Mouse (Mus musculus) gastrocnemius, postnatal 14 days (tissue): Measurements from ENCODE around the gene Tfdp1. TPM values are rescaled to one million over a fixed set of nuclear protein-coding genes. Genes with fewer than 3 reads are reported as not detected.
A peak's percentile ranks its signal among the peaks of the same experiment; 100 is the strongest.
"Not testable (repeated sequence)": the region's sequence is repeated elsewhere in the genome, so short reads cannot be mapped to it uniquely, and the experiment has no call there.

Experiments used
- DNase-seq: peaks from one replicate; pipeline ENCODE4 v3.0.0; 2021; ENCODE audit warnings: mixed read lengths
- intact Hi-C: fragments of 180-260 bp; cut with DNase I; formaldehyde crosslinking; loops from one replicate; pipeline ENCODE4 v1.15.1; 2025; ENCODE audit warnings: low total_unique reads
- long read RNA-seq, 2 experiments: library from polyadenylated mRNA; stranded (forward); transcript quantifications; one replicate each; pipeline ENCODE4 v2.0.0; 2021
- total RNA-seq, 2 experiments: library from RNA; stranded (reverse); gene quantifications; 2 replicates each; pipeline ENCODE4 v1.2.3; 2021

The Tfdp1 gene
- total RNA-seq = 10 to 100 TPM; 38.3 to 39.1 TPM
- long read RNA-seq, experiment 1, transcript Tfdp1-204 (12 exons, 2,511 nt) = major isoform, 14 of 57 reads
- long read RNA-seq, experiment 1, partial matches to known transcripts = 2 of 57 reads
- long read RNA-seq, experiment 1, other reads (novel, unspliced or antisense) = 34 of 57 reads
- long read RNA-seq, experiment 2, transcript Tfdp1-204 (12 exons, 2,511 nt) = major isoform, 10 of 68 reads
- long read RNA-seq, experiment 2, partial matches to known transcripts = 8 of 68 reads
- long read RNA-seq, experiment 2, other reads (novel, unspliced or antisense) = 44 of 68 reads

DNA sequence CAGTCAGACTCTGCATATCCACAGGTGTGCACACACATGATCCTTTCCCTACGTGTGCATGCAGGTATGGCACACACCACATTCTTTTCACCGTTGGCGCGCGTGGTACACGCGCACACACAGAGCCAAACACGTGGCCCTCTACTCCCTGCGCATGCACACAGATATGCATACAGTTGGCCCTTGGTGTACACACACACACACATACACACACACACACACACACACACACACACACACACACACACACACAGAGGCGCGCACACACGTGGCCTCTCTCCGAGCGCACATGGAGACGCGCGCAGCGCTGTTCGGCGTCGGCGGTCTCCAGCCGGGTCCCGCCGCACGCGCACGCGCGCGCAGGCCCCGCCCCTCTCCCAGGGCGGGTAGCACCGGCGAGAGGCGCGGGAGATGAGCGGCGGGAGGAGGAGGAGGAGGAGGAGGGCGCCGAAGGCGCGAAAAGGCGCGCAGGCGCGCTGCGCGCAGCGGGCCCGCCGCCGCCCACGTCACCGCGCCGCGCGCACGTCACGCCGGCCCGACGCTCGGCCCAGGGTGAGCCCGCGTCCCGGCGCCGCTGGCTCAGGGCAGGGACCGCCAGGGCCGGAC lies at the start of gene Tfdp1:
Gene Tfdp1, plus strand, starts transcription at position 497 of the 606 bp plus-strand sequence.
- intact Hi-C loops = no loop called here
- peak; percentile 76 for DNase-seq

DNA sequence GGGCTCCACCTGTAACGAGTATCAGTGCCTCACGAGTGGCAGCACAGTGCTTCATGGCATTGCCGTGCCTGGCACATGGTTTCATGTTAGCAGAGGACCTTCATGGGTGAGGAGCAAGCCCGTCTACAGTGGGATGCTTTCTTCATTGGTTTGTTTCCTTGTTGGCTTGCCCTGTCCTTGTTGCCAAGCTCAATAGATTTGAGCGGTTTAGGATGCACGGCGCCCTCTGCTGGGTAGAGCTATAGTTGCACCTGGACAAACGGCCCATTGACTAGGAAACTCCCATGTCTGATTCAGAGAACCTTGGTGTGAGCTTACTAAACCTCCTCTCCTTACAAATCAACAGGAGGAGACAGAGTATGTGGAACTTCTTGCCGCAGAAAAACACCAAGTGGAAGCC lies 46.2 kb upstream of the Tfdp1 start:
- DNase-seq = peak; percentile 70
- intact Hi-C loops = no loop called here

DNA sequence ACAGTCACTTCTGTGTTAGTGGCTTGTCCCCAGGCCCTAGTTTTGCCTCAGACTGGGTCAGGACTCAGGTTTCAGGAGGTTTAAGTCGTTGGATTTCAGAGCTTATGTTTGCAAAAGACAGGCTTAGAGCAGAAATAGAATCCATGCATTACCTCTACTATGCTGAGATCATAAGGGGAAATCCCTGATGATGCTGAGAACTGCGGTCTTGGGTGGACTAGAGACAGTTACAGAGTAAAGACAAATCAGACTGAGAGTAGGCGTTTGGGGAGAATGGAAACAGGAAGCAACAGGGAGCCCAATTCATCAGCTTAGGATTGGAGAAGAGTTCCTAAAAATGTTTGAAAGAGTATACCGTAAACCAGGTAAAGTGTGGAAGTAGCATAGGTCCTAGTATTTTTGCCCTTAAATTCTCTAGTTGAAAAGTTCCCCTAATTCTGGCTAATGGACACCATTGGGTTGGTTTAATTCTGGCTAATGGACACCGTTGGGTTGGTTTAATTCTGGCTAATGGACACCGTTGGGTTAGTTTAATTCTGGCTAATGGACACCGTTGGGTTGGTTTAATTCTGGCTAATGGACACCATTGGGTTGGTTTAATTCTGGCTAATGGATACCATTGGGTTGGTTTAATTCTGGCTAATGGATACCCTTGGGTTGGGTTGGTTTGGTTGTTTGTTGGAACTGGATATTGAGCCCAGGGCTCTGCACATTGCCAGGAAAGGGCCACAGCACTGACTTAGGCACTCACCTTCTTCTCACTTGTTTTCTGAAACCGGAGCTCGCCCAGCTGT lies 44.7 kb upstream of the Tfdp1 start:
- DNase-seq = no peak
- intact Hi-C loops = no loop called here

DNA sequence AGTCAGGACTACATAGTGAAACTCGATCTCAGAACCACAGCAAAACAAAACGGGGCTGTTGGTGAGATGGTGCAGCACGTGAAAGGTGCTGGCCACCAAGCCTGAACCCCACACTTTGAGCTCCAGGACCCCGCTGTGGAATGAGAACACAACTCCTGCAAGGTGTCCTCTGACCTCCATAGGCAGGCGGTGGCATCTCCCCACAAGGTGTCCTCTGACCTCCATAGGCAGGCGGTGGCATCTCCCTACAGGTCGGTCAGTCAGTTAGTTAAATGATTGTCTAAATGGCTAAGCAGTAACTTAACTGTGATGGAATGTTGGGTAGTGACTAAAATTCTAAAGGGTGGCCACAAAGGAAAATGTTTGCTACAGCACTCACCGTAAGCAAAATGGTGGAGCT lies 39.0 kb upstream of the Tfdp1 start:
- no peak for DNase-seq
- intact Hi-C loops = no loop called here

DNA sequence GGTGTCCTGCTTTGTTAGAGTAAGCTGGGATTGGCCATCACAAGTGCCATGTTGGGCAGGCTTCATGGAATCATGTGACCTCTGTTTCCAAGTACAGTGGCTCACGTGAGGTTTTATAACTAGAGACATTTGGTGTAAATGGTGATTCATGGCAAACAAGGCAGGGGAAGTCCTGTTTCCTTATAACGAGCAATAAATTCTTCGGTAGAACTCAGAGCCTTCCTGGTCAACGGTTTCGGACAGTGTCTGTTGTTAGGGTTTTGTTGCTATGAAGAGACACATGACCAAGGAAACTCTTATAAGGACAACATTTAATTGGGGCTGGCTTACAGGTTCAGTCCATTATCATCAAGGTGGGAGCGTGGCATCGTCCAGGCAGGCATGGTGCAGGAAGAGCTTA lies 37.5 kb upstream of the Tfdp1 start:
- intact Hi-C loops = no loop called here
- DNase-seq = no peak

DNA sequence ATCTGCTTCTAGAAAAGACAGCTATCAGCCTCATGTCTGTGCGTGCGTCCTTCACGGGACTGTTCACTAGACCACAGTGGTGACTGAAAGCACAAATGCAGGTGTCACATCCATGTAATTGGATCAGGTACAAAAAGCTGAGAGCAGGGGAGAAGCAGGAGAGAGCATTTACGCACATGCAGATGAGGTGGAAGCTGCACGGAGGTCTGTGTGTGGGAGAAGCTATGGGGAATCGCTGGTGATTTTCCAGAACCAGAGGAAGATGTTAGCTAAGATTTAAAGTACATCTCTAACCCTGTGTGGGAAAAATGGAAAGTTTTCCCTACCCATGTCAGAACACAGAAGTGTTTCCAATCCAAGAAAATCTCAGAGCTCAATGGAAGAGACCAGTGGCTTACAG lies 33.1 kb upstream of the Tfdp1 start:
- no peak for DNase-seq

DNA sequence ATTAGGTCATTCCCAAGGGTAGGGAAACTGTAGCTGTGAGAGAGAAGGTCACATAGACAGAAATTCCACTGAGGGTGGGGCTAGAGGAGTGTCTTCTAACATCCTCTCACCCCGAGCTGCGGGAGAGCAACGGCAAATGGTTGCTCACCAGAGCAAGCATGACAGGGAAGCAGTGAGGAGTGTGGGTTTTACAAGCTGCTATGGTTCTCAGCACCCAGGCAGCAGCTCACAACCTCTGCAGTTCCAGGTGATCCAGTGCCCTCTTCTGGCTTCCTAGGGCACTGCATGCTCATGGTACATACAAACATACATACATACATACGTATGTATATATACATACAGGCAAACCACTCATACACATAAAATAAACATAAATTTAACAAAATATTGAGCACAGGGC lies 32.7 kb upstream of the Tfdp1 start:
- DNase-seq = no peak
- intact Hi-C loops = no loop called here

More for the DNA sequence above, 33.1 kb upstream of the Tfdp1 start:
- intact Hi-C loops = no loop called here

DNA sequence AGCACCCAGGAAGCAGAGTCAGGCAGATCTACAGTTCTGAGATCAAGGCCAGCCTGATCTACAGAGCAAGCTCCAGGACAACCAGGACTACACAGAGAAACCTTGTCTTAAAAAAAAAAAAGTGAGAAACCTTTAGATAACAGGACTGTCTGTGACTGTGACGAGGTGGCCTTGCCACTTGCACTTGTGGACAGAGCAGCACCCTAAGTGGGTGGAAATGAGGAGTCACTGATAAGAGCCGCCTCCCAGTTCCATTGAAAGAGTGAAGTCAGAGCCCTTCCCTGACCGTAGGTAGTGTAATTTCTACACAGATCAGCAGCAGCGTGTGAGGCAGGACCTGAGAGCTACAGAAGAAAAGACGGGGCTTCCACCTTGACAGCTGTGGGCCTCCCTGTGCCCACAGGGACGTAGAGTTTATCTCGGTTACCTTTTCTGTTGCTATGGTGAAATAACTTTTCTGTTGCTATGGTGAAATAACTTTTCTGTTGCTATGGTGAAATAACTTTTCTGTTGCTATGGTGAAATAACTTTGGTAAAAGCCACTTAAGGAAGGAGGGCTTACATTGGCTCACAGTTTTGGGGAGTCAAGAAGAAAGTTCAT lies 32.1 kb upstream of the Tfdp1 start:
- intact Hi-C loops = no loop called here

DNA sequence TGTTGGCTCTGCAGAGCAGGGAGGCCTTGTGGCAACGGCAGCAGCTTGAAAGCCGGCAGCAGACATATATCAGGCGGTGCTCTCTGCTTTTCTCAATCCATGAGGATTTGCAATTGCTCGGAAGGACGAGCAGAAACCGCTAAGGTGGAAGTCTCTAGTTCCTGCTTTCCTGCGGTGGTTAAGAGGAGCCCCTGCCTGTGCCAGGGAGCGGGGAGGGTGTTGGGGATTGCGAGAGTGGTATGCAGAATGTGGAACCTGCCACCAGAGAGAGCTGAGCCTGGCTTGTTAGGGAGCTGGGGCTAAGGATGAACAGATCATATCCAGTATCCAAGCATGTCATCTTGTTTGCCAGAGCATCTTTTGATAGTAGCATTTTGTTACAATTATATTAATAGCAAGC lies 31.6 kb upstream of the Tfdp1 start:
- intact Hi-C loops = no loop called here
- DNase-seq = no peak

More for the DNA sequence above, 32.1 kb upstream of the Tfdp1 start:
- DNase-seq = no peak

DNA sequence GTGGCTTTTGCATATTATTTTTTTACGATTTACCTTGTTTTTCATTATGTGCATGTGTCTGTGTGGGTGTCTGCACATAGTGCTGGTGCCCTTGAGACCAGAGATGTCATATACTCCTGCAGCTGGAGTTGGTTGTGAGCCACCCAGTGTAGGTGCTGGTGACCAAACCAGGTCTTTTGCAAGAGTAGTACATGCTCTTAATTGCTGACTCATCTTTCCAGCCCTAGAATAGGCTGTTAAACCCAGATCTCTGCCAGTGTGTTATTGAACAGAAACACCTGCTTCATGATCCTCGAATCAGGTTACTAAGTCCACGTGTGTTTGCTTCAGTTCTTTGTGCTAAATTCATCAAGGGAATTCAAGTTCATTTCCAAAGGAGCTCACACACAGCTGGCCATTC lies 23.6 kb upstream of the Tfdp1 start:
- DNase-seq = no peak
- intact Hi-C loops = no loop called here

DNA sequence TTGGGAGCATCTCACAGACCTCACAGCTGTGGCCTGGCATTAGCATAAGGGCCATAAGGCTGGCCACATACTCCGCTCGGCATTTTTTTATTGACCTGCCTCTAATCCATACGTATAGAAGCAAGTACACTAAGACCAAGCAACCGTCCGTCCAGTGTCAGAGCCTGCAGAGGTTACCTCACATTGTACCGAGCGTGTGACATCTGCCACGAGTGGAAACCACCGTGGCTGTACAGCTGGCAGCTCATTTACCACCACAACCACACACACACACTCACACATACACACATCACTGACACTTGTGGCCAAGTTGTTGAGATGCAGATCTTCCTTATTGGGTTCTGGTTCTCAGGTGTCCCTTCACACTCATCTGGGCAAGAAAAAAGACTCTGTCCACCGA lies 21.9 kb upstream of the Tfdp1 start:
- DNase-seq = no peak
- intact Hi-C loops = no loop called here

DNA sequence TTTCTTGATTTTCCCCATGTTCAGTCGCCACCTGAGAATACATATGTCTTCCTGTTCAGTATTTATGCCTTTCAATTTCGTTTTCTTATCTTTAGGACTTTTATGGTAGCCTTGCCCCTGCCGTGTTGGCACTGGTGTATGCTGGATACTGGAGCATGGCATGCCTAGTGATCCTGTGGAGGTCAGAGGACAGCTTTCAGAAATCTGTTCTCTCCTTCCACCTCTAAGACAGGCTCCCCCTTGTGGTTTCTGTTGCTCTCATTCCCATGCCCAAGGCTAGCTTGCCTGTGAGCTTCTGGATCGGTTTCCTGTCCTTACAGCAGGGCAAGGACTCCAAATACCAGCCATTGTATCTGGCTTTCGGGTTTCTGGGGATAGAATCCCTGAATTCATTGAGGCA lies 12.0 kb upstream of the Tfdp1 start:
- intact Hi-C loops = no loop called here
- DNase-seq = no peak

DNA sequence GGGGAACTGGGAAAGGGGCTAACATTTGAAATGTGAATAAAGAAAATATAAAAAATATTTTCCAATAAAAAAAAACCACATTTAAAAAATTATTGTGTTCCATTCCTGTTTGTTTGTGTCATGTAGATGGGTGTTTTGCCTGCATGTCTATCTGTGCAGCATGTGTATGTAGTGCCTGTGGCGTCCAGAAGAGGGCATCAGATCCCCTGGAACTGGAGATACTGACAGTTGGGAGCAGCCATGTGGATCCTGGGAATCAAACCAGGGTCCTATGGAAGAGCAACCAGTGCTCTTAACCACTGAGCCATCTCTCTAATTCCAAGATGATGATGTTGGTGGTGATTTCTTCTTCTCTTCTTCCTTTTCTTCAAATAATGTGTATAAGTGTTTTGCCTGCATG lies 3.9 kb upstream of the Tfdp1 start:
- intact Hi-C loops = no loop called here

DNA sequence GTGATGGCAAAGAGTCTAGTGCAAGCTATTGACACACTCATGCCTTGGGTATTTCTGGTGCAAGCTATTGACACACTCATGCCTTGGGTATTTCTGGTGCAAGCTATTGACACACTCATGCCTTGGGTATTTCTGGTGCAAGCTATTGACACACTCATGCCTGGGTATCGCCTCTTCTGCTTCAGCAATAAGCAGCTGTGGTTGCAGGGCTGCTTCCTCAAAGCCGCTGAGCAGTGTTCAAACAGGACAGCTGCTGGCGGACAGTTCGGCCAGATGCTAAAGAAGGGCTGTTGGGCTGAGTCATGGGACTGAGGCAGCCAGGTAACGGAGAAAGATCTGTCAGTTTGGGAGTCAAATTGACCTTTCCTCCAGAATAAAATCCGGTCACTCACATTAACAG lies 1.3 kb upstream of the Tfdp1 start:
- DNase-seq, intact Hi-C loops: not testable (repeated sequence)

More for the DNA sequence above, 3.9 kb upstream of the Tfdp1 start:
- no peak for DNase-seq

DNA sequence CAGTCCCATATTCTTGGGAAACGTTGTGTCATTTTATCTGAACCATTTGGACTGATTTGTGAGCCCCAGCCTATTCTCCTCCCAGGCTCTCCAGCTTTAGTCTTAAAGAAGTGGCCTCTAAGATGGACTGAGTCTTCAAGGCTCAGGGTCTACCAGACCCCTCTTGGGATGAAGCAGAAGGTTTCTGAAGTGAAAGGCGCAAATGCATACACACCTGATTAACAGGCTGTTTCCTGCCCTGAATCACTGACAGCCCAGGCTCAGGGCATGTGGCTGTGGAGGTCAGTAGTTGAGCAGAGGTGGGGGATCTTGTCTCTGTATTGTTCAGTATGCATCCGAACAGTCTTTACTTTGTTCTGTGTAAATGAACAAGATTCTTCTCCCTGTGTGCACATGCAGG lies 873 bp upstream of the Tfdp1 start:
- no peak for DNase-seq
- intact Hi-C loops = no loop called here

DNA sequence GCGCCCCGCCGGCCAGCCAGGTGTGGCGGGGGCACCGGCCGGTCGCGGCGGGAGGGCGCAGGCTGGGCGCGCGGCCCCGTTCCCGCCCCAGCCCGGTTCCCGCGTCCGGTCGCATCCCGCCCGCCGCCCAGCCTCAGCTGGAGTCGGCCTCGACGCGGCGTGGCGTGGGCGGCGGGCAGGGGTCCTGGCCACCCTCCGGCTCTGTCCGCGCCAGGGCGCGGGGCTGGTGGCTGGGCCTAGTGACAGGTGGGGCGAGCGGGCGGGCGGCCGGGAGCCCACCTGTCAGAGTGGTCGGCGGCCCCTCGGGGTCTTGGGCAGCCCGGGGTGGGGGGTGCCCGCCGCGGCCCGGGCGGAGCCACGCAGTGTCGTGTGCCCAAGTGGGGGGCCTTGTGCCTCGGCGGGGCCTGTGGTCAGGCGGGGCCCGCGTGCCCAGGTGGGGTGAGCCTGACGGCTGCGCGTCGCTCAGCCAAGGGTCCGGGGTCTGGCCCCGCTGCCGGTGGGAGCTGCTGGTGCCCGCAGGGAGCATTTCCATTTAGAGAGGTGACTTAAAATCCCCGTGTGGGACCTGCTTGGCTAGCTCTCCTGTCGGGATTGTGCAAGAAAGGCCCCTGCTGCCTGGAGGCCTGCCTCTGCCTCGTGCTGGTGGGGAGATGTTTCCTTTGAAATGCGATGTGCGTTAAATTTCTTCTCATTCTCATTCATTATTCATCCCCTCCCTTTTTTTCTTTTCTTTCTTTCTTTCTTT lies 522 bp downstream of the Tfdp1 start:
- DNase-seq = peak; percentile 20

DNA sequence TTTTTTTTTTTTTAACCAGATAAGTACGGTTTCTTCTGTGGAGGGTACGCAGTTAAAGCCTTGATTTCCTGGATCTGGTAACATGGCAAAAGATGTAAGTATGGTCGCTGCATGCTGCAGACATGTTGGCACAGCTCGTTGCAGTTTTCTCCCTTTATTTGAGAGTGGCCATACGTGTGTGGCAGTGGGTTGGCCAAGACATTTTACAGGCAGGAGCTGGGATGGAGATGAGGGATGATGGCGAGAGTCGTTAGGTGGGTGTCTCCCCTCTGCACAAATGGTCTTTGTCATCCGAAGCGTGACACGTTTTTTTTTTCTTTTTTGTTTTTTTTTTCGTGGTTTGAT lies 1.1 kb downstream of the Tfdp1 start:
- intact Hi-C loops = no loop called here

More for the DNA sequence above, 522 bp downstream of the Tfdp1 start:
- intact Hi-C loops = no loop called here

DNA sequence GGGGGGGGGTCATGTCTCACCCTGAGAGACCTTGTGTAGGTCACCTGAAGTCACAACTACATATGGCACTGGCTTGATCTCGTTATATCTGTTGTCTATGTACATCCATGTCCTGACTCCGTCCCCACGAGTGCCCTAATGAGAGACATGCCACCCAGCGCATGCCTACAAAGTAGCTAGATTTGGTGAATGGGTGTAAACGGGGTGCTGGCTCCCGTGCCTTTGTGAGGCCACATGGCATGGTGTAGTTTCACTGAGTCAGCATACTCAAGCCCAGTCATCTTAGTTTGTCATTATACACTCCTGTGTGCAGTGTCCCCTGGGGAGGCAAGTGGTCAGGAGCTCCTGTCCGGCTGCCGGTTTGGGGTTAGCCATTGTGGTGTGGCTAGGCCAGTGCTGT lies 2.1 kb downstream of the Tfdp1 start:
- no peak for DNase-seq
- intact Hi-C loops = no loop called here

More for the DNA sequence above, 1.1 kb downstream of the Tfdp1 start:
- DNase-seq = no peak

DNA sequence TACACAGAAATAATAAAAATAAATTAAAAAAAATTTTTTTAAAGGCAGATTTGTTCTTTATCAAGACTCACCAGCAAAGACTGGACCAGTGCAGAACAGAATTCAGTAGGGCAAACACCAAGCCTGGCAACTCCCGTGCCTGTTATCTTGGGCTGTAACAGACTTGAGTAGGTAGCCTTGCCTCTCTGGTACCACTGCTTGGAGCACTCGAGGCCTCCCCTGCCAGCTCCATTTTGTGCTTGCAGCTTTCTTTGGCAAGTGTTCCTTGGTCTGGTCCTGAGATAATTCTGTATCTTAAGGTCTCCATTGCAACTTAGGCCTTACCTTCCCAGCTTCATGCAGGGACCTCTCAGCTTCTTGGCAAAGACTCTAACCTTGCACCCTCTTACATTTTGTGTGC lies 3.8 kb downstream of the Tfdp1 start:
- intact Hi-C loops = no loop called here
- DNase-seq = no peak

DNA sequence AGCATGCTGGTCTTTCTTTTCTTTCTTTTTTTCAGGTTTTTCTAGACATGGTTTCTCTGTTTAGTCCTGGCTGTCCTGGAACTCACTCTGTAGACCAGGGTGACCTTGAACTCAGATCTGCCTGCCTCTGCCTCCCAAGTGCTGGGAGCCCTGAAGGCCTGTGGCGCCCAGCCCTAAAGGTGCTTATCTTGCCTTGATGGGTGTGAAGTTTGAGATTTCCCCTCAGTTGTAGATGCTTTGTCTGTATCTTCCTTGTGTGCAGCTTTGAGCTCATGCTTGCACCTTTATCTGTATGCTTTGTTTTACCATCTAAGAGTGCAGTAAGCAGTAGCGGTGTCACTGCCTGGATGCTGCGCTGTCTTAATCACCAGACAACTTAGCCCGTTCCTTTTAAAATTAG lies 4.6 kb downstream of the Tfdp1 start:
- intact Hi-C loops = no loop called here
- DNase-seq = no peak
